Mouse (Mus musculus): ENCODE measurements around the gene Oas2. TPM values are rescaled to one million over a fixed set of nuclear protein-coding genes. Genes with fewer than 3 reads are reported as not detected.

Oas2 gene
- polyA plus RNA-seq (2014; fragmentation: Illumina TruSeq; extraction: RNeasy Lipid Tissue Mini Kit (QIAGEN cat#74804); ENCODE audit: low read depth, low replicate concordance) = 0.57 TPM

DNA sequence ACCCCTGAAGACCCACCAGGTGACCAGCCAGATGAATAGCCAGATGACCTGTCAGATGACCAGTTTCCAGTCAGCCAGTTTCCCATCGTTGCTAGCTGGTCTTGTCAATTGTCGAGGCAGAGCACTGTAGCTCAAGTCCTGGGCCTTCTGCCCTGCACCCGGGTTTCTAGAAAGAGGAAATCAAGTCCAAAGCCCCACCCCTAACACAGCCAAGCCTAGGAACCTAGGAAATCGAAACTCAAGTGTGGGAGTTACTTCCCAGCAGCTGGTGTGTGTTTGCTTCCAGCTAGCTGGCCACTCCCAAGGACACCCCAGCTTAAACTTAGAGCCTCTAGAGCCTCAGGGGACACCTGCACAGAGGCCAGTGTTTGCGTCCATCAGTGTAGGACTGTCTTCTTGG is at the start of gene Oas2:
Gene Oas2 (minus strand): TSS at position 166 of the 400 bp plus-strand sequence.

DNA sequence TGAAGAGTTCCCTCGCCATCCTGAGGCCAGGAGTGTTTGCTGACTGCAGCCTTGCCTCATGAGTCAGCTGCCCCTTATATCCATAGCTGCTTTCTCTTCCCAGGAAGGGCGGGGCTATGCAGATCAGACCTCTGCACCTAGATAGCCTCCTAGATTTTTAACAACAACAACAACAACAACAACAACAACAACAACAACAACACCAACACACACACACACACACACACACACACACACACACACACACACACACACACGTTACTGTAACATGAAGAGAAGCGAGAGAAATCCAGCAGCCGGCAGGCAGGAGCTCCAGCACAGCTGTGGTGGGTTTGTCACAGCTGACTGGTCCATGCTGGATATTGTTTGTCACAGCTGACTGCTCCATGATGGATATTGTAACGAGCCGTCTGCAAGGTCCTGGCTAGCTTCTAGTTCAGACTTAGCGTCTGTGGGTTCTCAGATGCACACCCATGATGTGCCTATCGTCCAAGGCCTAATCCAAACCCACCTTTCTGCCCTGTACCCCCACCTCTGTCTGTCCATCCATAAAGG is 45.9 kb upstream of the Oas2 start, which contains the start of gene Oas1e:
Gene Oas1e (minus strand): TSS at position 51 of the 555 bp plus-strand sequence.

GRCm38 (mm10) chr5:120777478-120777877 is 27.8 kb upstream of the Oas2 start, which contains the start of gene Oas3:
Gene Oas3 (minus strand): TSS chr5:120777661.

GRCm38 (mm10) chr5:120711827-120712226 is 37.8 kb downstream of the Oas2 start, which contains the start of gene Dtx1:
Gene Dtx1 (minus strand): TSS chr5:120711927.

Other genes starting within 250 kb of the Oas2 start
- gene Plbd2, start 246.2 kb downstream of the Oas2 start, polyA plus RNA-seq (2014; fragmentation: Illumina TruSeq; extraction: RNeasy Lipid Tissue Mini Kit (QIAGEN cat#74804); ENCODE audit: low read depth, low replicate concordance) = 0.49 TPM
- 0.53 TPM for gene Slc8b1, start 238.7 kb downstream of the Oas2 start, polyA plus RNA-seq (2014; fragmentation: Illumina TruSeq; extraction: RNeasy Lipid Tissue Mini Kit (QIAGEN cat#74804); ENCODE audit: low read depth, low replicate concordance)
- 9.7 TPM for gene Tpcn1, start 161.2 kb downstream of the Oas2 start, polyA plus RNA-seq (2014; fragmentation: Illumina TruSeq; extraction: RNeasy Lipid Tissue Mini Kit (QIAGEN cat#74804); ENCODE audit: low read depth, low replicate concordance)
- not detected for gene Iqcd, start 160.8 kb downstream of the Oas2 start, polyA plus RNA-seq (2014; fragmentation: Illumina TruSeq; extraction: RNeasy Lipid Tissue Mini Kit (QIAGEN cat#74804); ENCODE audit: low read depth, low replicate concordance)
- not detected for gene Rita1, start 137.3 kb downstream of the Oas2 start, polyA plus RNA-seq (2014; fragmentation: Illumina TruSeq; extraction: RNeasy Lipid Tissue Mini Kit (QIAGEN cat#74804); ENCODE audit: low read depth, low replicate concordance)
- 0.32 TPM for gene Ddx54, start 137.1 kb downstream of the Oas2 start, polyA plus RNA-seq (2014; fragmentation: Illumina TruSeq; extraction: RNeasy Lipid Tissue Mini Kit (QIAGEN cat#74804); ENCODE audit: low read depth, low replicate concordance)
- gene Cfap73, start 115.6 kb downstream of the Oas2 start, polyA plus RNA-seq (2014; fragmentation: Illumina TruSeq; extraction: RNeasy Lipid Tissue Mini Kit (QIAGEN cat#74804); ENCODE audit: low read depth, low replicate concordance) = not detected
- gene Rasal1, start 101.0 kb downstream of the Oas2 start, polyA plus RNA-seq (2014; fragmentation: Illumina TruSeq; extraction: RNeasy Lipid Tissue Mini Kit (QIAGEN cat#74804); ENCODE audit: low read depth, low replicate concordance) = not detected
- not detected for gene Dtx1, start 37.9 kb downstream of the Oas2 start, polyA plus RNA-seq (2014; fragmentation: Illumina TruSeq; extraction: RNeasy Lipid Tissue Mini Kit (QIAGEN cat#74804); ENCODE audit: low read depth, low replicate concordance)
- gene Oas3, start 27.8 kb upstream of the Oas2 start, polyA plus RNA-seq (2014; fragmentation: Illumina TruSeq; extraction: RNeasy Lipid Tissue Mini Kit (QIAGEN cat#74804); ENCODE audit: low read depth, low replicate concordance) = not detected
- not detected for gene Oas1e, start 45.7 kb upstream of the Oas2 start, polyA plus RNA-seq (2014; fragmentation: Illumina TruSeq; extraction: RNeasy Lipid Tissue Mini Kit (QIAGEN cat#74804); ENCODE audit: low read depth, low replicate concordance)
- 0.73 TPM for gene Oas1c, start 62.7 kb upstream of the Oas2 start, polyA plus RNA-seq (2014; fragmentation: Illumina TruSeq; extraction: RNeasy Lipid Tissue Mini Kit (QIAGEN cat#74804); ENCODE audit: low read depth, low replicate concordance)
- gene Oas1f, start 97.5 kb upstream of the Oas2 start, polyA plus RNA-seq (2014; fragmentation: Illumina TruSeq; extraction: RNeasy Lipid Tissue Mini Kit (QIAGEN cat#74804); ENCODE audit: low read depth, low replicate concordance) = not detected
- gene Oas1h, start 111.6 kb upstream of the Oas2 start, polyA plus RNA-seq (2014; fragmentation: Illumina TruSeq; extraction: RNeasy Lipid Tissue Mini Kit (QIAGEN cat#74804); ENCODE audit: low read depth, low replicate concordance) = not detected
- gene Oas1g, start 137.8 kb upstream of the Oas2 start, polyA plus RNA-seq (2014; fragmentation: Illumina TruSeq; extraction: RNeasy Lipid Tissue Mini Kit (QIAGEN cat#74804); ENCODE audit: low read depth, low replicate concordance) = not detected
- gene Oas1a, start 157.7 kb upstream of the Oas2 start, polyA plus RNA-seq (2014; fragmentation: Illumina TruSeq; extraction: RNeasy Lipid Tissue Mini Kit (QIAGEN cat#74804); ENCODE audit: low read depth, low replicate concordance) = 0.28 TPM
- gene Oas1d, start 164.7 kb upstream of the Oas2 start, polyA plus RNA-seq (2014; fragmentation: Illumina TruSeq; extraction: RNeasy Lipid Tissue Mini Kit (QIAGEN cat#74804); ENCODE audit: low read depth, low replicate concordance) = not detected